Mouse (Mus musculus) T-cell, adult 66 days (primary cell): Measurements from ENCODE around the gene Ccsap. TPM values are rescaled to one million over a fixed set of nuclear protein-coding genes. Genes with fewer than 3 reads are reported as not detected.

Source experiments
- total RNA-seq, 2 experiments: library from RNA; stranded (reverse); gene quantifications; 3 replicates in 1 of 2; 4 replicates in 1 of 2; pipeline ENCODE4 v1.2.4; 2023

The Ccsap gene
- 10 to 100 TPM; 24.0 to 25.4 TPM for total RNA-seq

DNA sequence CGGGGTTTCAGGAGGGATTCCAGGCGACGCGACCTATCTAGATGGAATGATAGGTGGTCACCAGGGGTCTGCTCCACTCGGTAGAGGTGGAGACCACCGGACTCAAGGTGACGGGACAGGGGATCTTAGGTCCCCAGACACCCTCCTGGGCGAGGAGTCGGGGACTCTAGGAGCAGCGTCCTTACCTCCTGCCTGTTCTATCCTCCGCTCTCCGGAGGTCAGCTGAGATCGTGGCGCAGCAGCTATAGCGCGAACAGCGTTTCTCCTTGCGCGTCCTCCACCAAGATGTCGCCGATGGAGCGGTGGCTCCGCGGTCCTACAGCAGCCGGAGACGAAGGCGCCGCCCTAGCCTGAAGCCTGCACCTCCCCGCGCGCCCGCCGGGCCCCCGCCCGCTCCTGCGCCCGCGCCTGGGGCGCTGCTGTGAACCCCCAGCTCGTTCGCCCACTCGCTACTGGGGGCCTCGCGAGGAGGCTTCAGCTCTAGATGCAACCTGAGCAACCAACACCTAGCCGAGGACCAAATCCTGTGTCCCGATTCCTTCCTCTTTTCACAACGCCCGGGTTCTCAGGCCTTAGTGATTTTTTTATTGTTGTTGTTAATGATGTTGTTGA, at the start of gene Ccsap:
Ccsap (minus strand) TSS at position 562 of the 612 bp plus-strand sequence.

GRCm38 (mm10) chr8:123894502-123895097, 34.6 kb upstream of the Ccsap start, which contains the start of gene Acta1:
Acta1 (minus strand) TSS chr8:123894751.

GRCm38 (mm10) chr8:123805718-123806373, 54.2 kb downstream of the Ccsap start, which contains the start of gene Rab4a:
Rab4a (plus strand) TSS chr8:123805985.

Other genes with a start within 250 kb of the Ccsap start
- gene Rhou, start 206.3 kb downstream of the Ccsap start, total RNA-seq = not detected
- 1 to 10 TPM; 4.5 to 6.1 TPM for gene Rab4a, start 54.2 kb downstream of the Ccsap start, total RNA-seq
- gene Acta1, start 34.5 kb upstream of the Ccsap start, total RNA-seq = under 1 TPM in 1 of 2 experiments, not detected in 1; 0.41 TPM
- 10 to 100 TPM; 20.2 to 26.3 TPM for gene Nup133, start 89.1 kb upstream of the Ccsap start, total RNA-seq
- gene Abcb10, start 122.9 kb upstream of the Ccsap start, total RNA-seq = 1 to 10 TPM; 1.9 to 2.6 TPM
- gene Taf5l, start 161.2 kb upstream of the Ccsap start, total RNA-seq = 10 to 100 TPM; 54.1 to 60.7 TPM
- gene Urb2, start 161.3 kb upstream of the Ccsap start, total RNA-seq = 10 to 100 TPM; 20.7 to 22.3 TPM